Mouse (Mus musculus) kidney, adult 11 months (tissue): ENCODE data around the gene Vcam1.

ENCODE experiments used
- DNase-seq: peaks from one replicate; pipeline ENCODE4 v3.0.0; 2022

Gene Vcam1

DNA sequence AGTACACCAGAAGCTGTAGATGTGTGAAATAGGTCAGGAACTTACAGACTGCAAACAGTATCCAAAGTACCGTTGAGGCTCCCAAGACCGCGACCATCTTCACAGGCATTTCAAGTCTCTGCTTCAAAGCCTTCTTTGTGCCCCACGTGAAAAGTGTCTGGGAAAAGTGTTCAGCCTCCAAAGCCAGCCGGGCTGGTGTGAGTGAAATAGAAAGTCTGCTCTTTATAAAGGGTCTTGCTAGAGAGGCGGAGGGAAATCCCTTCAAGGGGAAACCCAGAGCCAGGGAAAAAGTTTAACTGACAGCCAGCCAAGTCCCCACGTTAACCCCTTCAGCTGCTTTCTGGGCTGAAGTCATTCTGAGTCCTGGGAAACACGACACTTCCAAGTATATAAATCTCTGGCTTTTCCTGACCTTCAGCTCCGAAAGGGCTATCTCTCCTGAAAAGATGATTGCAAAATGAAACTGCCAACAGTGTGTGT is at the start of gene Vcam1:
Gene Vcam1, minus strand, starts transcription at position 430 of the 480 bp plus-strand sequence.
- DNase-seq: peak; percentile 23

DNA sequence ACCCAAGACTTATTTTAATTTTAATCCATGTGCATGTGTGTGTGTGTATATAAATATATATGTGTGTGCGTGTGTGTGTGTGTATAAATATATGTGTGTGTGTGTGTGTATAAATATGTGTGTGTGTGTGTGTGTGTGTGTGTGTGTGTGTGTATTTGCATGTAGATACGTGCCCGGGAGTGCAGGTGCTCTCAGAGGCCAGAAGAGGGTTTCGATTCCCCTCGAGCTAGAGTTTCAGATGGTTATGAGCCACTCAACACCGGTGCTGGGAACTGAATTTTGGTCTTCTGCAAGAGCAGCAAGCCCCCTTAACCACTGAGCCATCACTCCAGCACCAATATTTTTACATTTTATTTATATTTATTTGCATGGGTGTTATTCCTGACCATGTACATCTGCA is 45.6 kb upstream of the Vcam1 start:
- no peak for DNase-seq

DNA sequence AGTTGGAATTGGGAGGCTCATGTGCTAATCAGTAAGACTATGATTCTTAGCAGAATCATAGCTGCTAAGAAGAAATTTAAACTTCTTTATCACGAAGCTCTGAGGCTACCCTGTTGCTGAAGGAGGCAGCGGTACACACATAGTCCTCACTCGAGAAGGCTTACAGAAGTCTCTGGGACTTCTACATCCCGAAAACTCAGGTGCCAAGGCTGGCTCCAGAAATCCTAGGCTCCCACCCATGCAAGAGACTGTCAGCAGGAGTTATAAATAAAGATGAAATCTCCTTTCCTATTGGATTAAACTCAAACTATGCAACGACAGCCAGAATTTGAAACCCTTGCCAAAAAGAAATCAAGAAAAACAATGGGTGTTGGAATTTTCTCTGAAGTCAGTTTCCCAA is 42.0 kb upstream of the Vcam1 start:
- peak; percentile 17 for DNase-seq

DNA sequence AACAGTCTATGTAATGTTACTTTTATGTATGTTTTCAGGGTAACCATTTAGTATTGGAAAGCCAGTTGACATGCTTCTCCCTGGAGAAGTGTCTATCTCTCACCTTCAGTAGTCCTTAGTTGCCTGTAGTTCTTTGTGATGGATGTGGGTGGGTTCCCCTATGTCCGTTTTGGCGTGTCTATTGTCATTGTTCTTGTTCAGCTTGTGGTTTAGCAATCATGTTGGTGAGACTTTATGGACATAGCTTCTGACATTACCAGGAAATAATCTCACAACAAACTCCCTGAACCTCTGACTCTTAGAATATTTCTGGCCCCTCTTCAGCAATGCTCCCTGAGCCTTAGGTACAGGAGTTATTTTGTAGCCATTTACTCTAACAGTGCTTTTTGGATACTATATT is 38.6 kb upstream of the Vcam1 start:
- DNase-seq: no peak

DNA sequence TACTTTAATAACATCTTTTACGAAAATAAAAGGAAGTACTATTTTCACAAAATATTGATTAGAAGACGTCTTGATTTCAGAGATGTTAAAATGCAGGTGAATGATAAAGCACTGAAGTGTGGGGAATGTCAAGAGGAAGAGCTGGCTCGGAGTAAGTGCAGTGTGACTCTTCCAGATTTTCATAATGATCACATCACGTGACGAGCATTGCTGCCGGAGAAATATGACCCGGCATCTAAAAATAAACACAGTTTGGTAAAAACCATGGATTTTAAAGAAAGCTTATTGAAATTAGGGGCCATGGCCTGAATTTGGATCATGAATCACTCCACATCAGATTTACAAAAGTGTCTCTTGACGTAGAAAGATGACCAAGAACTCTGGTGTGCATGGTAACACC is 36.8 kb upstream of the Vcam1 start:
- DNase-seq: no peak

DNA sequence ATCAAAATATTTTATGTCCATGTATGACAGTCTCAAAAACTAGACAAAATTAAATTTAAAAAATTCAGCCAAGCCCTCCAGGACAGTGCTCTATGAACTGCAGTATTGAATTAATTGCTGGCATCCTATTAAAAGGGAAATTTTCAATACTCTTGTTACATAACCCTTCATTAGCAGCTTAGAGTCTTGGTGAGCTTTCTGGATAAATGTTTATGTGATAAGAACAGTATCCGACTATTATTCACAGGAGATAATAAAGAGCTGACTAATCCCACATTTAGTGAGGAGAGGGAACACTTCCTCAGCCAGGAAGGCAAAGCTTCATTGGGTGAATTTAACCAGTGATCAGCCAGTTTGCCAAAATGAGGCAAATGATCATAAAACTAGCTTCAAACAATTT is 35.5 kb upstream of the Vcam1 start:
- no peak for DNase-seq

DNA sequence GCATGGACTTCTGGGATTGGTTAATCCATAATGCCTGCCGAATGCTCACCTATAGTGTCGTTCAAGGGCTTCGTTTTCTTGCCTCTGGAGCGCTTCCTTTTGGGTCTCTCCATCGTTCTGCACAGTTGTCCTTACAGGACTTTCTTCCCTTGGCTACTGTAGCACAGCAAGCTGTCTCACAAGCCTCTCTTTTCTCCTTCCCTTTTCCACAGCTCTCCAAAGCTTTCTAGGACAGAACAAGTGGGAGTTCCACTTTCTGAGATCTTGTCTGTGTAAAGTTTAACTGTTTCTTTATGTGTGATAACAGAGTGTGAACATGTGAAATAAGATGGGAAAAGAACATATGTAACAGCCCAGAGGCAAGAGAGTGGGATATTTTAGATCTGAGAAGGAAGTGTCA is 34.0 kb upstream of the Vcam1 start:
- DNase-seq: no peak

DNA sequence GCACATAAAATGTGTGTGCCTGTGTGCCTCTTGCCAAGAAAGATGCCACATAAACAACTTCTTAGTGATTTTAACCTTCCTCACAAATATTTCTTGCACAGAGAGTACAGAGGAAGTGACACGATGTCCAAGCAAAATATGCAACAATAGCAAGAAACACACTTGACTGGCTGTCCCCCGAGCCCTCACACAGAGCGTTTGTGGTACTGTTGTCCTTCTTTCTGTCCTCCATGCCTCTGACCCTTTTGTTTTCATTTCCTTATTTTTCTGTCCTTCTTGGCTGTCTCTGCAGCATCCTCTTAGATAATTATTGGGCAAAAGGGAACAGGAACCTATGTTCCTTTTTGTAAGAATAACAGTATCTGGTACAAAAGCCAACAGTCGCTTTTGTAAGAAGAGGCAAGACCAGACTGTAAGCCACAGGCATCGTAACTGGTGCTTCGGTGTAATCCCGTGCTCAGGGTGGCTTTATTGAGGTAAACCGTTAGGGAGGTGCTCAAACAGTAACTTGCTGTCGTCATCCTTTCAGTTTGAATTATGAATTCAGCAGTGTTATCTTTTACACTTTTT is 32.7 kb upstream of the Vcam1 start:
- DNase-seq: no peak

- DNase-seq: no peak
These were observed 29.9 kb upstream of the Vcam1 start for GRCm38 (mm10) chr3:116159376-116159775.

DNA sequence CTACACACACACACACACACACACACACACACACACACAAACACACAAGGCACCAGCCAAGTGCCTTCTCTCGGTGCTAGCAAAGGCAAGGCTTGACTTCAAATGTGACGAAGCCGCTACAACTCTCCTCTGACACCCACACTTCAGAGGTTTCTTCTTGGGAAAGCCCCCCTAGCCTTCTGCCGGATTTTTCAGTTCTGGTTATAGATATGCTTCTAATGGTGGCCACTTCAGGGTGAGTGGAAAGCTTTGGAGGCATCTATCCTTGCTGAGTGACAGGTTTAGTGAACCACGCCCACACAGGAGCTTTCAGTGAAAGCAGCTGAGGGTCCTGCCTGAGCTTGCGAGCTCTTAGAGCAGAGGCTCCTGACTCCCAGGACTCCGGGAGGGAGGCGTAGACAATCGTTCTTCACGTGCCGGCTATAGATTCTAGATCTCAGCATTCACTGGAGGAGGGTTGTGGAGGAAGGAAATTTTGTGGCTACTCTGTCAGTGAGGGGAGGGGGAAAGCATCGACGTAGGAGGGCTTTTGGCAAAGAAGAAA is 28.0 kb upstream of the Vcam1 start:
- no peak for DNase-seq

DNA sequence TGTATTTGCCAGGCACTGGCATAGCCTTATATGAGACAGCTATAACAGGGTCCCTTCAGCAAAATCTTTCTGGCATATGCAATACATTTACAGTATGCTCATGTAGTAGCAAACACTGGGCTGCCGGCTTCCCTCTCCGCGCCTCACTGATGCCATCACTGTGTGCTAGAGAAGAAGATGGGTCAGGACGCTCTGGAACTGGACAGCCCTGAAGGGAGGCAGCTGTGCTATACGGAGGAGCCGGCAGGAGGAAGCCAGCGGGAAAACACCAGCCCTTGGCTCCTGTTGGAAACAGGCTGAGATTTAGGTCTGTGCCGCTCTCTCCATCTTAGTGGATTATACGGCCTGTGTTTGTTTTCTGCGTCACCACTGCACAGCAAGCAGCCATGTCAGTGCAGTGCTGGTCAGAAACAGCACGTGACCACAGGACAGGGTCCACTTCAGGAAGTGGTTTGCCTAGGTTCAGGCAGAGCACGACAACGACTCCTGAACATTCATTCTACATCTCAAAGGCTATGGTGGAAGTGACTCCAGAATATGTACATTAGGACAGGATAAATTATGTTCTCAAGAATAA is 20.7 kb upstream of the Vcam1 start:
- DNase-seq: no peak

GRCm38 (mm10) chr3:116149096-116149495 is 19.6 kb upstream of the Vcam1 start:
- no peak for DNase-seq

DNA sequence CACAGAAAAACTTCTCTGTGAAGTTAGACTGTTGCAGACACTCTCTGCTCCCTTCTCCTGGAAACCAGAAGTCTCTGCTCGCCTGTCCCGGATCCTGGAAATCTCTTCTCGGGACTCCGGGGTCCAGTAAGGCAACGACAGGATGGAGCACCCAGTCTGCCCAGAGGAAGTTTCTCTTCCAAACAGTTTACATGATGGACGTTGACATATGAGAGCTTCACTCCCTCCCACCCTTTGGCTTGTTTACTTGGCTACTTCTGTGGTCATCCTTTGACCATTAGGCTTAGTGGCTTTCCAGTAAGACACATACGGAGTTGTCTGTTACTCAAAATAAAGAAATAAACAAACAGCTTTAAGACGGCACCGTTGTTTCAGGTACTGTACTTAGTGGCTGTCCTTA is 19.2 kb upstream of the Vcam1 start:
- DNase-seq: no peak

DNA sequence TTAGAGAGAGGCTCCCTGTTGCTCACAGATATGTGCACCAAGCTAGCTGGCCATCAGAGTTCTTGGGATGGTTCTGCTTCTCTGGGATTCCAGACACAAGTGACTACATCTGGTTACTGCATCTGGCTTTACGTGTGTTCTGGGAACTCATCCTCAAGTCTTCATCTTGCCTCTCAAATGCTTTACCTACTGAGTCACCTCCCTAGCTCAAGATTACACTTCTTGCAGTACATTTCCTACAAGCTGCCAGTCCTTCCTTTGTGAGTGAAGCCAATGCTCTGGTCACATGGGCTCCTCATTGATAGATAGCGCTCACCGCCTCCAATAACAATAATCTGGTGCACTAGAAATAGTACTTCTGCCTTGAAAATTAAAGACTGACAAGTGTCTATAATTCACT is 11.7 kb upstream of the Vcam1 start:
- no peak for DNase-seq

DNA sequence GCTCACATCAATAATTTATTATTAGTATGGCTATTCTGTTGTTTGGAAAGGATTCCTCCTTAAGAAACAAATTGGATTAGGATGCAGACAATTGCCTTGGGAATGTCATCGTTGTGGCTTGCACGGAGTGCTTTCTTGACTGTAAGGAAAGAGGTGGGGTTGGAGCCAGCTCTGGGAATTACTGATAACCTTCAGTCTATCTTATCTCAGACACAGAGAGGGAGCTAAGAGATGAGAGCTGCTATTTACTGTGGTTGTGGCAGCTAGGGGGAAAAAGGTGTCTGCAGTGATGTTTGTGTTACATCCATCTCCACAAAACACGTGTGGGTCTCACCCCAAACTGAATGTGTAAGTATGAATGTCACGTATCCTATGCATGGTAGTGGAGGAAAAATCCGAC is 9.5 kb upstream of the Vcam1 start:
- no peak for DNase-seq

DNA sequence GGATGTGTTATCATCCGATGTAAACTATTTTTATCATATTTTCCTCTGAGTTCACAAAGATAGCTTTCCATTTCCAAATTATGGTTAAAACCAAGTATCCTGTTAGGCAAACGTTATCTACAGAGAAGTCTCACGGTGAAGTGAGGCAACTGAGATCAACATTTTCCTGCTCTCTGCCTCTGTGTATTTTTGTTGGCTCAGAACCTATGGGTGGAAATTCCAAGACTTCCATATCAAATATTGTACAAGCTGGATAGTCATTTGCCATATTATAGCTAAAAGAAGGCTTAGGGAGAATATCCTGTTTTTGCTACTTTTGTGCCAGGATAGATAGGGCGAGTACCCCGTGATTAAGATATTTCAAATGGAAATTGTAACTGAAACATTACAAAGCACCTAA is 8.6 kb upstream of the Vcam1 start:
- DNase-seq: no peak

GRCm38 (mm10) chr3:116133363-116133762 is 3.9 kb upstream of the Vcam1 start:
- no peak for DNase-seq

DNA sequence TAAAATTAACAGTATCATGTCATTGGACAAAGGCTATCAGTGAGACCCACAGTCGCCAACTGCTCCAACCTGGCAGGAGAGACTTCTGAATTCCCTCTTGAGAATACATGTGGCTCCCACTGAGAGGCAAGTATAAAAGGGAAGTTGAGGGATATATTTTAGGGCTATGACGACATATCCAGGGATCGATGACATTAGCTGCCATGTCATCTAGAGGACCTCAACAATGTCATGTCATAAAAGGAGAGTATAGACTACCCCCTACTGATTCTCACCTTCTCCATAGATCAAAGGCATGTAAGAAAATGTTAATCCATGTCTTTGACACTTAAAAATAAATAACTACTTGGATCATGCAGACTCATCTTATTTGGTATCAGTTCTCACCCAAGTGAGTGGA is 1.2 kb upstream of the Vcam1 start:
- DNase-seq: no peak

DNA sequence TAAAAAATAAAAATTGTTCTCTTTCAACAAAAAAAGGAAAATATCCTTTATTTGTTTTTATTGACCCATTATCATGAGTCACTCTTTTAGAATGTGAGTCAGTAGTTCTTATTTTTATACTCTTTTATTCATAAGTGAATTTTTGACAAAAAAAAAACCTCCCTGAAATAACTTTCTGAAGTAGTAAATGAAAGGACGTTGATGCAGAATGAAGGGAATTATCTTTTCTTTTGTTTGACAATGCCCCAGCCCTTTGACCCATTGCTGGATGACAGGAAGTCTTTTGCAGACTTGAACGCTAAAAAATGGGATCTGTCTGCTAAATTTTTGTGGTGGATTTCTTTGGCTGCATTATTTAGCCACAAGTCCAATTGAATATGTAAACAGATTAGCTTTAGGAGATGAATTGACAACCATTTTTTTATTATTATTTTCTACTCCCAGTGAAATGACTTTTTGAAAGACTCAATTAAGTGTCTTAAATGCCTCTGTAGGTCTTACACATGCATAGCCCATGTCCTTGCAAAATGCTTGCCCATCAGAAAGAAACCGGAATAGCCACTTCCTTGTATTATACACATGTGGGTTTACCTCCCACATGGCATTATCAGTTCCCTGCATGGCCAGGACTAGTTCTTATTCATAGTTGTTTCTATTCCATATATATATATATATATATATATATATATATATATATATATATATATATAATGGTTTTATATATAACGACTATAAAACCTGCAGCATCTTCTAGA is 530 bp upstream of the Vcam1 start:
- DNase-seq: no peak

DNA sequence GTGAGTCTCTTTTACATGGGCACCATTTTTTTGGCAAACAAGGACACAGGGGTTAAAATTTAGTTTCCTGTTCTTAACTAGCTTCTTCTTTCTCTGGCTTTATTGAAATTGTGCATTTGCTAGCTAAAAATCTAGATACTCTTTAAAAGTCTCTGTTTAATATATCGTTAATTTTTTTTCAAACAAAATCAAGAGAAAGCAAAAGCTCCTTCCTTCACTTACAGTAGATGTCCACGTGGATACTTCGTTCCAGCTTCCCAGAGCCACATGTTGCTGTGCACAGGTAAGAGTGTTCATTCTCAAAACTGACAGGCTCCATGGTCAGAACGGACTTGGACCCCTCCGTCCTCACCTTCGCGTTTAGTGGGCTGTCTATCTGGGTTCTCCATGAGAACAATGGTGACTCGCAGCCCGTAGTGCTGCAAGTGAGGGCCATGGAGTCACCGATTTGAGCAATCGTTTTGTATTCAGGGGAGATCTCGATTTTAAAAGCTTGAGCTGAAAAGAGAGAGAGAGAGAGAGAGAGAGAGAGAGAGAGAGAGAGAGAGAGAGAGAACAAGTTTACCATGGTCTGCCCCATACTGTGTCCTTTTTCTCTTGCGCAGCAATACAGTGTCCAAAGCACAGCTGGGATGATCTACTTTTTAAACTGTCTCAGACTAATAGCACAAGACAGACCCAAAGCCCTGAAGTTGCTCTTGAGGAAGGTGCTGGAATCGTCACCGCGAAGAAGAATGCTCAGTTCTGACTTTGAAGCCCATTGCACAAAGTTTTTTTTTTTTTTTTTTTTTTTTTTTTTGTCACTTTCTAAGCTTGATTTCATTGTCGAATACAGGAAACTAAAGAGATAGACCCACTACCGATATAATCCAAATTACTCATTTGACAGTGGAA is 930 bp downstream of the Vcam1 start:
- no peak for DNase-seq

DNA sequence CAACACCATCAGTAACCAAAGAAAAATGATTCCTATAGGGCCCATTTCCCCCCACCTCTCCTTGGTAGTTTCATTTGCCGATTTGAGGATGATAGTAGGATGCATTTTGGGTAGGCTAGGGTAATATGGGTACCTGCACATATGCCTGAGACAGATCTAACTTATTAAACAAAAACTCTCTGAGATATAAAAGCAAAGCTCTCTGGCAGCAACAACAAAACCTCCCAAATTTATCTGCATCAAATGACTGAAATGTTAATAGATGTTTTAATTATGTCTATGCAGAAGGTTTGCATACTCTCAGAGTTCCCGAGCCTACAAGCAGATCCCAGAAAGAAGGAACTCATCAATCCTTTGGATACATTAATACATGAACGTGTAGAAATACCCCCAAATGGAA is 1.7 kb downstream of the Vcam1 start:
- no peak for DNase-seq

DNA sequence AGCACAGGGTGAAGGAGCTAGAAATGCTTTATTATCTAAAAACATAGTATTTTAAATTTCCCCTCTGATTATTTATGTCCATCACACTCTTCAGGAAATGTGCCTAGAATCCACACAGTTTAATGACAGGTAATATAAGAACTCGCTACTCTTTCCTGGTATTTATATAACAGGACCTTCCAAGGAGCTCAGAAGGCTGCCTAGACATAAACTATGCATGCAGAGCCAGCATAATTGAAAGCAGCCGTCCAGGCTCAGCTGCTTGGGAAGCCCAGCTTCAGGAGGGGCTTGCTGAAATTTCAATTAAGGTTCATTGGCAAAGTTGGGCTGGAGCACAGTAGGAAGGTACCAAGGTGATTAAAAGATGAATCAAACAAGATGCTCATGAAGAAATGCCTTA is 2.2 kb downstream of the Vcam1 start:
- DNase-seq: no peak

- DNase-seq: no peak
These were observed 2.8 kb downstream of the Vcam1 start for GRCm38 (mm10) chr3:116126508-116127190.
